Mouse (Mus musculus): ENCODE results near the gene Slc25a31. TPM values are rescaled to one million over a fixed set of nuclear protein-coding genes. Genes with fewer than 3 reads are reported as not detected.

Slc25a31 gene
- 0.05 and 0.06 TPM in 2 replicates for polyA plus RNA-seq (2015; fragmentation: Nextera tagmentation; extraction: Ambion mirVana)

DNA sequence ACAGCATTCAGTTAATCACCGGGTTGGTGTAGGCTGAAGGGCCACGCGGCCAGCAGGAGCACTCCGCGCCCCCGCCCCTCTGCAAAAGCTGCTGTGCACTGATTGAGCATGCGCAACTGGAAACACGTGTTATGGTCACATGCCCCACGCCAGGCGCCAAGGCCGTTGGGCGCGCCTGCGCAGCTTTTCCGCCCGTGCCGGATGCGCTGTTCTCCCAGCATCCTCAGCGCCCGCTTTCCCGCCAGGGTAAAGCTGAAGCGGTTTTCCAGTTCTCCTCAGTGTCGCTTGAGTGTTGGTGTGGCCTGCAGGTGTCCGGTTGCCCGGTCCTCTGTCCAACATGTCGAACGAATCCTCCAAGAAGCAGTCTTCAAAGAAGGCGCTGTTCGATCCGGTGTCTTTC, at the start of gene Slc25a31:
Slc25a31 (plus strand) TSS at position 201 of the 400 bp plus-strand sequence.
- H3K36me3 ChIP-seq (replicated peaks; ENCODE audit: insufficient read depth, low read length): no peaks in the 10 kb centered on the region
- no peak for ATAC-seq
- no peak for TF ChIP-seq CTCF (IDR thresholded peaks at IDR 0.05; ENCODE audit: low read depth)
- TF ChIP-seq EP300 (IDR thresholded peaks at IDR 0.05; ENCODE audit: low read depth): no peak
- DNase-seq: no peak
- H3K9ac ChIP-seq (replicated peaks): no peak within 1 kb of the TSS
- no peaks in the 10 kb centered on the region for H3K27me3 ChIP-seq (ENCODE audit: insufficient read depth, low read length)
- 93% methylated on average over 30 of the region's 30 CpGs for WGBS (ENCODE audit: insufficient replicate concordance)
- no peaks in the 10 kb centered on the region for H3K9me3 ChIP-seq (ENCODE audit: low read length)
- no peak within 1 kb of the TSS for H3K4me2 ChIP-seq (ENCODE audit: low read depth, low read length)
- H3K27ac ChIP-seq (ENCODE audit: low read depth): no peak within 1 kb of the TSS
- H3K4me1 ChIP-seq (ENCODE audit: insufficient read depth): peaks cover 11% of the 10 kb centered on the region
- H3K4me3 ChIP-seq (ENCODE audit: low read depth, low read length): no peak within 1 kb of the TSS

DNA sequence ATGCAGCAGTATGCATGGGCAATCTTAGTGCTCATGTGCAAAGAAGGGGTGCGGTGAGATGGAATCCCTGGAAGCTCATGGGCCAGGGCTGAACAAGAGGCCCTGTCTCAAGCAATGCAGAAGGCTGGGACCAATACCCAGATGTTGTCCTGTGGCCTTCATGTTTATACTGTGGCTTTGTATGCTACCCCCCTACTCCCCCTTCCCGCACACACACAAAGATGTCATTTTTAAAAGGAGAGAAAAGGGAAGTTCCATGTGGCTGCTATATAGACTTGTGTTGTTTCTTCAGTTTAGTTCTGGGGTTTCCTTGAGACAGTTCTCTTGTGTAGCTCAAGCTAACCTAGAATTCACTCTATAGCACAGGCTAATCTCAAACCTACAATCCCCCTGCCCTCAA, 48.4 kb upstream of the Slc25a31 start:
- no peak overlapping the region for H3K4me3 ChIP-seq (ENCODE audit: low read depth, low read length)
- no peak overlapping the region for H3K4me2 ChIP-seq (ENCODE audit: low read depth, low read length)
- DNase-seq (no peak), ATAC-seq (no peak)
- H3K36me3 ChIP-seq (replicated peaks; ENCODE audit: insufficient read depth, low read length): no peaks in the 10 kb centered on the region
- H3K9ac ChIP-seq (replicated peaks): no peak overlapping the region
- 75% methylated on average over 2 of the region's 2 CpGs for WGBS (ENCODE audit: insufficient replicate concordance)
- H3K27me3 ChIP-seq (ENCODE audit: insufficient read depth, low read length): no peaks in the 10 kb centered on the region
- no peak overlapping the region for H3K27ac ChIP-seq (ENCODE audit: low read depth)
- no peaks in the 10 kb centered on the region for H3K4me1 ChIP-seq (ENCODE audit: insufficient read depth)
- TF ChIP-seq CTCF (IDR thresholded peaks at IDR 0.05; ENCODE audit: low read depth) (no peak), EP300 (IDR thresholded peaks at IDR 0.05; ENCODE audit: low read depth) (no peak)
- H3K9me3 ChIP-seq (ENCODE audit: low read length): no peaks in the 10 kb centered on the region

DNA sequence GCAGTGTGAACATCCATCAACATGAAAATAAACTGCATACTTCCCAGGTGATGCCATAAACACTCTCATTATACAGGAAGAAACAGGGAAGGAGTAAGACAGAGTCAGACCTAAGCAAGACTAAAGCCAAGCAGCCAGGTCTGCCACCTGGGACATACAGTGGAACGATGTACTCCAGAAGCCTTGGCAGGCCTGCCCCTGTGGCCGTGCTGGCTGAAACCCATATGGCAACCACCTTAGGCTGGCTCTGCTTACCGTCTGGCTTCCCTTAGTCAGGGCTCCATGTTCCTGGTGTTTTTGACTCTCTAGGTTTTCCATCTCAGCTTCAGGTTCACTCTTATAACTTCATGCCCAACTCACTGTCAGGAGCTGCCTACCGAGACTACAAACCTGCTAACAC, 42.5 kb upstream of the Slc25a31 start:
- no peak for DNase-seq

DNA sequence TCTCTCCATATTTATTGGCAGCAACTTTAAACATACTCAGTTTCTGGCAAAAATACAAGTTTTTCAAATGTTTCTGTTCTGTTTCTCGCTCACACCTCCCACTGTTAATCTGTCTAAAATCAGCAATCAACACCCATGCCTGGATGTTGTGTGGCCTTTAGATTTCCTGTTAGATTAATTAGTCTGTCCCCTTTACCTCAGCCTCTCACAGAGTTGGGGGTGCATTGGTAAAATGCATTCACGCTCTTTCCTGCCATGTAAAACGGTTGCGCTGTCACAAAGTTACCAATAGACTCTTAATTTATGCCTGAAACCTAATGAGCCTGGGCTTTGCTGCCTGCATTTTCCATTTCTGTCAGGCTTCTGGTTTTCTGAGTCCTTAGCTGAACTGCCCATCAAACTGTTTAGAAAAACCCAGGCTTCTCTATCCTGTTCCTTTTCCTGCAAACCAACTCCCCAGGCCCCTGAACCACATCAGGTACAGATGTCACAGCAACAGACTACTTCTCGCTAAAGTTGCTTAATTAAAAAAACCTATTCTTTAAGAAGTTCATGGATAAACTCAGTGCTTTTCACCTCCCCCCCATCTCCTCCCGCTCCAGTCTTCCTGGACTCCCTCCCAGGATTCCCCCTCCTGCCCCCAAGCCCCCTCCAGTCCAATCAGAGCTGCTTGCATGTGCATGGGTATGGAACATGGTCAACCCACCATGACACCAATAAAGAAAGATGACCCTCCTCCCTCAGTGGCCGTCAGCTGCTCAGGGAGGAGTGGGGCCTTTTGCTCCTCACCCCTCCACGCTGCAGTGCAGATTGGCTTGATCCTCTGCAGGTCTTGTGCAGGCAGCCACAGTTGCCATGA, 41.6 kb upstream of the Slc25a31 start:
- TF ChIP-seq CTCF (IDR thresholded peaks at IDR 0.05; ENCODE audit: low read depth): no peak
- TF ChIP-seq EP300 (IDR thresholded peaks at IDR 0.05; ENCODE audit: low read depth): no peak

More for the DNA sequence above, 42.5 kb upstream of the Slc25a31 start:
- no peaks in the 10 kb centered on the region for H3K36me3 ChIP-seq (replicated peaks; ENCODE audit: insufficient read depth, low read length)
- WGBS (ENCODE audit: insufficient replicate concordance): 89% methylated on average over 4 of the region's 4 CpGs
- H3K9me3 ChIP-seq (ENCODE audit: low read length): no peaks in the 10 kb centered on the region
- no peaks in the 10 kb centered on the region for H3K27me3 ChIP-seq (ENCODE audit: insufficient read depth, low read length)
- no peak for TF ChIP-seq CTCF (IDR thresholded peaks at IDR 0.05; ENCODE audit: low read depth)
- no peak for TF ChIP-seq EP300 (IDR thresholded peaks at IDR 0.05; ENCODE audit: low read depth)
- no peak overlapping the region for H3K4me3 ChIP-seq (ENCODE audit: low read depth, low read length)
- no peak overlapping the region for H3K27ac ChIP-seq (ENCODE audit: low read depth)
- no peak for ATAC-seq
- H3K4me1 ChIP-seq (ENCODE audit: insufficient read depth): no peaks in the 10 kb centered on the region
- H3K4me2 ChIP-seq (ENCODE audit: low read depth, low read length): no peak overlapping the region
- no peak overlapping the region for H3K9ac ChIP-seq (replicated peaks)

DNA sequence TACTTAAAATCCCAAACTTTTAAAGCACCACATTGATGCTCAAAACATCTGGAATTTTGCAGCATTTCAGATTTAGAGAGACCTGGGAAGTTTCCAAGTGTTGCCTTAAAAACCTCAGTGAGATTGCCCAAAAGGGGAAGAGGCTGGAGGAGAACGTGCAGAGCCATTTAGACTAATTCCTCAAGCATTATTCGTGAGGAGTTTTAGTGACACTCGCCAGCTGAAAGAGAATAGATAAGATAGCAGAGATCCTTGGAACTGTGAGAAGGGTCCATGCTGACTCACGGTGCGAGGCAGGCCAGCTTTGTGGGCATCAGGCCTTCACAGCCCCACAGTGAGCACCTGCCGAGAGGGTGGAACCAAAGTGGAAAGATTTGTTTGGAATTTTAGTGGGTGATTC, 39.8 kb upstream of the Slc25a31 start:
- DNase-seq: no peak
- Histone ChIP-seq H3K9me3 (ENCODE audit: low read length) (no peaks in the 10 kb centered on the region), H3K4me1 (ENCODE audit: insufficient read depth) (no peaks in the 10 kb centered on the region), H3K36me3 (replicated peaks; ENCODE audit: insufficient read depth, low read length) (no peaks in the 10 kb centered on the region), H3K4me3 (ENCODE audit: low read depth, low read length) (no peak overlapping the region), H3K27ac (ENCODE audit: low read depth) (no peak overlapping the region), H3K9ac (replicated peaks) (no peak overlapping the region), H3K27me3 (ENCODE audit: insufficient read depth, low read length) (no peaks in the 10 kb centered on the region), H3K4me2 (ENCODE audit: low read depth, low read length) (no peak overlapping the region)
- WGBS (ENCODE audit: insufficient replicate concordance): 45% methylated on average over 6 of the region's 6 CpGs
- no peak for ATAC-seq
- TF ChIP-seq EP300 (IDR thresholded peaks at IDR 0.05; ENCODE audit: low read depth) (no peak), CTCF (IDR thresholded peaks at IDR 0.05; ENCODE audit: low read depth) (no peak)

More for the DNA sequence above, 41.6 kb upstream of the Slc25a31 start:
- H3K27ac ChIP-seq (ENCODE audit: low read depth): no peak overlapping the region
- H3K4me2 ChIP-seq (ENCODE audit: low read depth, low read length): no peak overlapping the region
- WGBS (ENCODE audit: insufficient replicate concordance): 80% methylated on average over 8 of the region's 8 CpGs
- no peak overlapping the region for H3K4me3 ChIP-seq (ENCODE audit: low read depth, low read length)
- no peak overlapping the region for H3K9ac ChIP-seq (replicated peaks)
- no peaks in the 10 kb centered on the region for H3K36me3 ChIP-seq (replicated peaks; ENCODE audit: insufficient read depth, low read length)
- no peaks in the 10 kb centered on the region for H3K4me1 ChIP-seq (ENCODE audit: insufficient read depth)
- H3K9me3 ChIP-seq (ENCODE audit: low read length): no peaks in the 10 kb centered on the region
- no peak for DNase-seq
- H3K27me3 ChIP-seq (ENCODE audit: insufficient read depth, low read length): no peaks in the 10 kb centered on the region
- no peak for ATAC-seq

DNA sequence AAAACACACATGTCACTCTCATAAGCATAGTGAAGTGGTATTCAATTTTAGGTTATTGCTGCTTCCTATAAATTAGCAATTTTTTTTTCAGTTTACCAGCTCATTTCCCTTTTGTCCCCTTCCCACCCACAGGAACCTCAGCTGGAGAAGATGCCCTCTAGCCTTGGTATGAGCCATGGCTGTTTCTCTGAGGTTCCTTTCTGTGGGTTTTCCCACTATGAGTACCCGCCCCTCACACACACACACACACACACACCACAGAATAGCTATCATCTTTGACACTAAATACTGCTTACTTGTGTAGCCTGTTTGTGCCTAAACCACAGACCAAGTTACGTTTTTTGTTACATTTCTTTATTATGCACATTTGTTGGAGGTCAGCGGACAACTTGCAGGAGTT, 39.3 kb upstream of the Slc25a31 start:
- Histone ChIP-seq H3K27ac (ENCODE audit: low read depth) (no peak overlapping the region), H3K27me3 (ENCODE audit: insufficient read depth, low read length) (no peaks in the 10 kb centered on the region), H3K4me1 (ENCODE audit: insufficient read depth) (no peaks in the 10 kb centered on the region), H3K36me3 (replicated peaks; ENCODE audit: insufficient read depth, low read length) (no peaks in the 10 kb centered on the region), H3K9ac (replicated peaks) (no peak overlapping the region), H3K9me3 (ENCODE audit: low read length) (no peaks in the 10 kb centered on the region), H3K4me2 (ENCODE audit: low read depth, low read length) (no peak overlapping the region), H3K4me3 (ENCODE audit: low read depth, low read length) (no peak overlapping the region)
- TF ChIP-seq CTCF (IDR thresholded peaks at IDR 0.05; ENCODE audit: low read depth) (no peak), EP300 (IDR thresholded peaks at IDR 0.05; ENCODE audit: low read depth) (no peak)
- ATAC-seq (no peak), DNase-seq (no peak)
- 81% methylated on average over 3 of the region's 3 CpGs for WGBS (ENCODE audit: insufficient replicate concordance)

Measured in liver, postnatal 0 days (tissue).